8 mouse cellular contexts compared by ENCODE assay signal in genomic region chr1:80218268-80218667, GRCm38 (mm10). TPM values are rescaled to one million over a fixed set of nuclear protein-coding genes. Genes with fewer than 3 reads are reported as not detected.
DNase-seq lines count a peak whose midpoint lies in the region; ATAC-seq and TF ChIP-seq lines count a peak whose summit lies in the region.

Gene Fam124b, minus strand, starts transcription at chr1:80218473.

- H3K9me3 ChIP-seq in forebrain, embryonic 14.5 days (replicated peaks; ENCODE audit: control insufficient read depth, low read length) = no peaks in the 10 kb centered on the region
- H3K9me3 ChIP-seq in forebrain, postnatal 0 days (ENCODE audit: low read length) = no peaks in the 10 kb centered on the region
- no peaks in the 10 kb centered on the region for H3K9me3 ChIP-seq in lung, embryonic 14.5 days (ENCODE audit: low read depth, low read length)

- no peak within 1 kb of the TSS for H3K4me2 ChIP-seq in forebrain, embryonic 14.5 days (ENCODE audit: low read length)
- no peak within 1 kb of the TSS for H3K4me2 ChIP-seq in forebrain, postnatal 0 days (ENCODE audit: low read depth)
- no peak within 1 kb of the TSS for H3K4me2 ChIP-seq in lung, embryonic 14.5 days

- H3K9ac ChIP-seq in forebrain, embryonic 14.5 days (ENCODE audit: low read length) = no peak within 1 kb of the TSS
- H3K9ac ChIP-seq in forebrain, postnatal 0 days = no peak within 1 kb of the TSS
- H3K9ac ChIP-seq in lung, embryonic 14.5 days = no peak within 1 kb of the TSS

- WGBS in forebrain, embryonic 14.5 days = 90% methylated on average over 6 of the region's 6 CpGs
- 82% methylated on average over 6 of the region's 6 CpGs for WGBS in forebrain, postnatal 0 days
- 59% methylated on average over 6 of the region's 6 CpGs for WGBS in lung, embryonic 14.5 days

- TF ChIP-seq CTCF in forebrain, postnatal 0 days (IDR thresholded peaks at IDR 0.05; ENCODE audit: low read depth) = no peak
- no peak for TF ChIP-seq CTCF in lung, embryonic 14.5 days (IDR thresholded peaks at IDR 0.05; ENCODE audit: low read depth)

- peak; percentile 37; the same call in 1 of the 2 replicates for ATAC-seq in forebrain, embryonic 14.5 days
- ATAC-seq in forebrain, postnatal 0 days = no peak; the same call in 1 of the 2 replicates
- peak; percentile 35; the same call in 1 of the 2 replicates for ATAC-seq in granulocyte monocyte progenitor cell, adult 5-6 weeks (replicated peaks; ENCODE audit: poor library complexity, severe bottlenecking)
- no peak for ATAC-seq in inflammation-experienced regulatory T-cells, adult 6 months
- peak; percentile 88 for ATAC-seq in lung, embryonic 14.5 days (ENCODE audit: insufficient read depth)

- no peak within 1 kb of the TSS for H3K4me3 ChIP-seq in forebrain, embryonic 14.5 days (ENCODE audit: low read depth, low read length)
- no peak within 1 kb of the TSS for H3K4me3 ChIP-seq in forebrain, postnatal 0 days (ENCODE audit: low read depth, low read length)
- no peak within 1 kb of the TSS for H3K4me3 ChIP-seq in lung, embryonic 14.5 days (ENCODE audit: low read depth, low read length)

- no peaks in the 10 kb centered on the region for H3K36me3 ChIP-seq in forebrain, embryonic 14.5 days (ENCODE audit: control insufficient read depth, insufficient read depth, low read length)
- H3K36me3 ChIP-seq in forebrain, postnatal 0 days (ENCODE audit: insufficient read depth) = no peaks in the 10 kb centered on the region
- H3K36me3 ChIP-seq in lung, embryonic 14.5 days (ENCODE audit: insufficient read depth) = no peaks in the 10 kb centered on the region

- no peaks in the 10 kb centered on the region for H3K4me1 ChIP-seq in forebrain, embryonic 14.5 days (ENCODE audit: control insufficient read depth, insufficient read depth, low read length)
- H3K4me1 ChIP-seq in forebrain, postnatal 0 days (ENCODE audit: insufficient read depth) = no peaks in the 10 kb centered on the region
- H3K4me1 ChIP-seq in lung, embryonic 14.5 days (ENCODE audit: insufficient read depth) = no peaks in the 10 kb centered on the region

- DNase-seq in forebrain, embryonic 14.5 days (ENCODE audit: low spot score) = no peak
- no peak for DNase-seq in forebrain, postnatal 0 days
- peak; percentile 74 for DNase-seq in lung, embryonic 14.5 days
- DNase-seq in thymus, postnatal 4 days = peak; percentile 59
- DNase-seq in retina, embryonic 14.5 days (ENCODE audit: low spot score) = no peak
- DNase-seq in layer of hippocampus, adult 9-10 months (ENCODE audit: low spot score) = no peak

- no peaks in the 10 kb centered on the region for H3K27me3 ChIP-seq in forebrain, embryonic 14.5 days (replicated peaks; ENCODE audit: control insufficient read depth, insufficient read depth, low read length)
- no peaks in the 10 kb centered on the region for H3K27me3 ChIP-seq in forebrain, postnatal 0 days (ENCODE audit: insufficient read depth, low read length)
- no peaks in the 10 kb centered on the region for H3K27me3 ChIP-seq in lung, embryonic 14.5 days (ENCODE audit: insufficient read depth, low read length)

- no peak within 1 kb of the TSS for H3K27ac ChIP-seq in forebrain, embryonic 14.5 days (ENCODE audit: low read depth, low read length)
- no peak within 1 kb of the TSS for H3K27ac ChIP-seq in forebrain, postnatal 0 days (ENCODE audit: low read depth, low read length)
- peak within 1 kb of the TSS; percentile 69; the same call in 1 of the 2 replicates for H3K27ac ChIP-seq in lung, embryonic 14.5 days (ENCODE audit: low read depth)

RNA-seq across cellular contexts. Expression of gene Fam124b, which starts in this region (rescaled TPM):
- polyA plus RNA-seq in forebrain, embryonic 14.5 days (2014; fragmentation: Nextera tagmentation; extraction: Ambion mirVana) = 0.44 and 0.56 TPM in 2 replicates
- total RNA-seq in forebrain, postnatal 0 days (2014; rRNA removed) = 0.24 and 0.77 TPM in 2 replicates
- polyA plus RNA-seq in forebrain, postnatal 0 days (2015; fragmentation: Nextera tagmentation; extraction: Ambion mirVana) = 0.14 and 0.31 TPM in 2 replicates
- not detected in 2 replicates for total RNA-seq in granulocyte monocyte progenitor cell, adult 5-6 weeks (2014; fragmentation: Nextera tagmentation)
- total RNA-seq in granulocyte monocyte progenitor cell, adult 5-6 weeks (2017) = not detected in 2 replicates
- polyA plus RNA-seq in inflammation-experienced regulatory T-cells, adult 6 months (2017; shearing (Covaris generic)) = 10 to 100 TPM in 2 of 3 experiments, 1 to 10 TPM in 1; 6.9 to 12.9 (median 12.5) TPM
- polyA plus RNA-seq in lung, embryonic 14.5 days (2014; fragmentation: Nextera tagmentation; extraction: Ambion mirVana) = 3.1 and 3.2 TPM in 2 replicates

Comparison
In these comparisons a context has a peak if more than half of its experiments do, and no peak if none do; other contexts are left out.
1. Peak in ATAC-seq in forebrain, embryonic 14.5 days; RNA of the gene not detected or under 1 TPM.
2. Peak in ATAC-seq in granulocyte monocyte progenitor cell, adult 5-6 weeks; RNA of the gene not detected or under 1 TPM.
3. DNase-seq: peak in lung, embryonic 14.5 days (single experiment) and thymus, postnatal 4 days (single experiment); none in forebrain, embryonic 14.5 days (single experiment), forebrain, postnatal 0 days (single experiment), retina, embryonic 14.5 days (single experiment) and layer of hippocampus, adult 9-10 months (single experiment).